Mouse (Mus musculus) megakaryocyte, embryonic 14.5 days (primary cell): ENCODE data around the gene Cers1. TPM values are rescaled to one million over a fixed set of nuclear protein-coding genes. Genes with fewer than 3 reads are reported as not detected.
A peak's percentile ranks its signal among the peaks of the same experiment; 100 is the strongest.

Experiments used
- H3K27me3 ChIP-seq: replicated peaks from 2 replicates; pipeline ENCODE3; 2012; ENCODE audit warnings: inconsistent platforms
- H3K36me3 ChIP-seq: replicated peaks from 2 replicates; pipeline ENCODE3; 2012; ENCODE audit warnings: low read length, inconsistent platforms, mixed read lengths
- H3K4me1 ChIP-seq: 2 replicates; pipeline ENCODE4 v1.6.1; 2012; ENCODE audit warnings: inconsistent platforms
- H3K4me3 ChIP-seq: replicated peaks from 2 replicates; pipeline ENCODE3; 2012; ENCODE audit warnings: moderate library complexity, mild to moderate bottlenecking, inconsistent platforms
- H3K9me3 ChIP-seq: 2 replicates; pipeline ENCODE4 v1.6.1; 2012; ENCODE audit warnings: inconsistent platforms
- FLI1 ChIP-seq: IDR thresholded peaks from 2 replicates; pipeline ENCODE4 v1.6.1; 2012; ENCODE audit warnings: low read length, inconsistent platforms, mixed read lengths
- GATA1 ChIP-seq: IDR thresholded peaks from 3 replicates; pipeline ENCODE4 v1.6.1; 2012; ENCODE audit warnings: mixed read lengths, low read length, inconsistent platforms, borderline replicate concordance
- polyA plus RNA-seq: library from polyadenylated mRNA; stranded (reverse); fragments of >175 nt; gene quantifications from 2 replicates; pipeline ENCODE4 v1.2.3, GENCODE M21; 2012; ENCODE audit warnings: low replicate concordance; ENCODE audit not compliant: insufficient read depth

Cers1 gene
- polyA plus RNA-seq, 1 experiment: 0.55 TPM

DNA sequence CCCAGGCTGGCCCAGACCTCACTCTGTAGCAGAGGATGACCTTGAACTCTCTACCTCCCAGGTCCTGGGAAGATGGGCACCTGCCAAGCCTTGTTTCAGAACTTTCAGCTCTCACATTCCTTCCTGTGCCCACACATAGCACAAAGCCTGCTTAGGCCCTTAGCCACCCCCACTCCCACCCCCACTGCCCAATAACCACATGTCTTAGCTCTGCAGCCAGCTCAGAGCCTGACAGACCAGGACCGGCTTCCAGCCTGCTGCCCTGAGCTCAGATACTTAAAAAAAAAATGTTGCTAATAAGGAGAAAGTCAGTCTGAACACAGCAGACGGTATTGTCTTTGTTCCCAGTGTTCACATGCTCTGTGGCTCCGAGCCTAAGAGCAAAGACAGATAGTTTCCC, 34.6 kb upstream of the Cers1 start:
- Histone ChIP-seq H3K4me3 (peak overlapping the region; percentile 51), H3K36me3 (peaks cover 32% of the 10 kb centered on the region), H3K4me1 (peaks cover 89% of the 10 kb centered on the region), H3K27me3 (no peaks in the 10 kb centered on the region), H3K9me3 (no peaks in the 10 kb centered on the region)
- TF ChIP-seq GATA1 (no peak), FLI1 (no peak)

DNA sequence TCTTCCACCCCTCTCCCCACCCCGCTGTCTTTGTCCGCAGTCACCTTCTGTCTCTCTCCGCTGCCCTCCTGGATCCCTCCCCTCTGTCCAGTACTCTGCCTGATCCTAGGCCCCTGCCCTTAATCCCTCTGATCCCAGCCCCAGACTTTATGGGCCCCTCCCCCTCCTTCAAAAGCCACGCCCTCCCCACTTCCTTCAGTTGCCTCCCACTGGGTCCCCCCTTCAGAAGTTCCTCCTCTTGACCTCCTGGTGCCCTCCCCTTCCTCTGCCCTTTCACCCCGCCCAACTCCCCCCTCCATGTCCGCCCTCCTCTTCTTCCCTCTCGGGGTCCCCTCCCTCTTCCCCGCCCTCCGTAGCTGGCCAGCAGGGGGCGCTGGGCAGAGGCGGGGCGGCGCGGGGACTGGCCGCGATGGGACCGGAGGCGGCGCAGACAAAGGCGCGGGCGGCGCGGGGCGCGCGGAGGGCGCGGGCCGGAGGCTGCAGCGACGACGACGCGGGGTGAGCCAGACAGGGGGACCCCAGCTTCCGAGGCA, 32.9 kb upstream of the Cers1 start, which contains the start of gene Homer3:
Gene Homer3 (plus strand): TSS at position 225 of the 533 bp plus-strand sequence.
- Histone ChIP-seq H3K27me3 (no peaks in the 10 kb centered on the region), H3K9me3 (no peaks in the 10 kb centered on the region), H3K36me3 (peaks cover 46% of the 10 kb centered on the region), H3K4me3 (peak within 1 kb of the TSS; percentile 92), H3K4me1 (peaks cover 75% of the 10 kb centered on the region)
- TF ChIP-seq GATA1 (no peak), FLI1 (no peak)

DNA sequence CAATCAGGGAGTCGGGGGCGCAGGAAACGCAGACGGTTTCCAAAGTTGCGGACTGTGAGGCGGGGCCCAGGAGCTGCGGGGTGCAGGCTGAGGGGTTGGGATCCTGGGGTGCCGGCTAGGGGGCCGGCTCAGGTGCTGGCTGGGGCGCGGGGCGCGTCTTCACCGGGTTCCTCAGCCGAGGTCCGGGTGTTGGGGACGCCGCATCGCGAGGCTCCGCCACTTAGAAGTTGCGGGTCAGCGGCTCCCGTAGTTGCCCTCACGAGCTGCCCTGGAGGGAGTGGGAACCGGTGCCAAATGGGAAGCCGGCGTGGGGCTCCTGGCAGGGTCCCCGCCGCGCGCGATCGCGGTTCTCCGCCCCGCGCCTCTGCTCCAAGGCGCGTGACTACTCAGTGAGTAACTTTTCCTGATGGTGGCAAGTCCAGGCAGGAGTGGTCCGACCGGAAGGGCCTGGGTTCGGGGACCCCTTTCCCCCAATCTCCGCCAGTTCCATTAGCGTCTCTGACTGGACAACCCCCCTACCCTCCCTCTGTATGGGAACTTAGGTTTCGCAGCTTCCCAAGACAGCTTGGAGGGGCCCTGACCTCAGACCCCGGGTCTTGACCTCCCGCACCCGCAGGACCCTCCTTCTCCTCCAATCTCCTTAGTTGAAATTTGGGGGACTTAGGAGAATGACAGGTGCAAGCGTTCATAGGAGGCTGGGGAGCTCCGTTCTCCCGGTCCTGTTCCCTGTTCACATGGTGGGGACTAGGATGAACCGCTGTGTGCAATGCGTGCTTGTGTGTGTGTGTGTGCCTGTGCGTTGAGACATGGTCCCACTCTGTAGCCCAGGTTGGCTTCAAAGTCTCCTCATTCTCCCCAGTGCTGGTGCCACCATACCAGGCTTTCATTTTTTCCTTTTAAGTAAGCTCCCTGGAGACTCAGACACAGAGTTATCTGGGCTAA, 32.2 kb upstream of the Cers1 start:
- TF ChIP-seq GATA1 (no peak), FLI1 (no peak)
- Histone ChIP-seq H3K27me3 (no peaks in the 10 kb centered on the region), H3K36me3 (peaks cover 52% of the 10 kb centered on the region), H3K4me1 (peaks cover 68% of the 10 kb centered on the region), H3K9me3 (no peaks in the 10 kb centered on the region), H3K4me3 (peak overlapping the region; percentile 92)

DNA sequence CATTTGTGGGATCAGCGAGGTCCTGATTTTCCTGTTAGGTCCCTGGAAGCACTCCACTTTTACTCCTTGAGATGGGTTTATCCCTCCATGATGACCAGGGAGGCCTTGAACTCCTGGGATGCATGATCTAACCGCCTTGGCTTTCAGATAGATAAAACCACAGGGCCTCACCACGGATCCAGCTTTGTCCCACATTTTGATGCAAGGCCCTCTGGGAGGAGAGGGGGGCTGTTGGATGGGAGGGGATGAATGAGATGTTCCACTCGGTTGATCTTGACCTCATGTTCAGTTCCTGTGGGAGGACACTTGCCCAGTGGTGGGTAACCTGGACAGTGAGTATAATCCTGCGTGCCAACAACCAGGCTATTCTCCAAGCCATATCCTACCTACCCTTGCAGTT, 31.2 kb upstream of the Cers1 start:
- Histone ChIP-seq H3K4me1 (peaks cover 60% of the 10 kb centered on the region), H3K27me3 (no peaks in the 10 kb centered on the region), H3K9me3 (no peaks in the 10 kb centered on the region), H3K36me3 (peaks cover 62% of the 10 kb centered on the region), H3K4me3 (peak overlapping the region; percentile 86)
- TF ChIP-seq GATA1 (no peak), FLI1 (no peak)

DNA sequence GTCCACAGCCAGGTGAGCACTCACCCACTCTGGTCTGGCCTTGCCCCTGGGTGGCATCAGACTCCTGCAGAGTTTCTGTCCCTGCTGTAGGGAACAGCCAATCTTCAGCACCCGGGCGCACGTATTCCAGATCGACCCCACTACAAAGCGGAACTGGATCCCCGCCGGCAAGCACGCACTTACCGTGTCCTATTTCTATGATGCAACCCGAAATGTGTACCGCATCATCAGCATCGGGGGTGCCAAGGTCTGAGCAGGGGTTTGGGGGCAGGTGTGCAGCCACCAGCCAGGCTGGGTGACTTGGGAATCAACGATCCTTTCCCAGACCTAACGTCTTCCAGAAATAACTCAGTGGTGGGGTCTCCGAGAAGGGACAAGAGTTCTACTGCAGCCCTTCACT, 30.3 kb upstream of the Cers1 start:
- H3K9me3 ChIP-seq: no peaks in the 10 kb centered on the region
- H3K4me1 ChIP-seq: peaks cover 54% of the 10 kb centered on the region
- peak overlapping the region; percentile 14 for H3K4me3 ChIP-seq
- H3K27me3 ChIP-seq: no peaks in the 10 kb centered on the region
- H3K36me3 ChIP-seq: peaks cover 70% of the 10 kb centered on the region
- TF ChIP-seq GATA1 (no peak), FLI1 (no peak)

DNA sequence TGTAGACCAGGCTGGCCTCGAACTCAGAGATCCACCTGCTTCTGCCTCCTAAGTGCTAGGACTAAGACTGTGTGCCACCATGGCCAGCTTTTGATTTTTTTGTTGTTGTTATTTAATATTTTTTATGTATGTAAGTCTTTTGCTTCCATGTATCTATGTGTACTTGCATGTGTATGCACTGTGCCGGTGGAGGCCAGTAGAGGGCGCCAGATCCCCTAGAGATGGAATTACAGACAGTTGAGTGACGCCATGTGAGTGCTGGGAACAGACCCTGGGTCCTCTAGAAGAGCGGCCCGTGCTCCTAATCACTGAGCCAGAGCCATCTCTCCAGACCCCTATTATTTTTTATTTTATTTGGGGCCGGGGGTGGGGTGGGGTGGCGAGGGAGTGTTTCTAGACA, 28.8 kb upstream of the Cers1 start:
- peaks cover 40% of the 10 kb centered on the region for H3K4me1 ChIP-seq
- H3K9me3 ChIP-seq: no peaks in the 10 kb centered on the region
- TF ChIP-seq GATA1 (no peak), FLI1 (no peak)
- H3K36me3 ChIP-seq: peaks cover 74% of the 10 kb centered on the region
- no peaks in the 10 kb centered on the region for H3K27me3 ChIP-seq
- no peak overlapping the region for H3K4me3 ChIP-seq

DNA sequence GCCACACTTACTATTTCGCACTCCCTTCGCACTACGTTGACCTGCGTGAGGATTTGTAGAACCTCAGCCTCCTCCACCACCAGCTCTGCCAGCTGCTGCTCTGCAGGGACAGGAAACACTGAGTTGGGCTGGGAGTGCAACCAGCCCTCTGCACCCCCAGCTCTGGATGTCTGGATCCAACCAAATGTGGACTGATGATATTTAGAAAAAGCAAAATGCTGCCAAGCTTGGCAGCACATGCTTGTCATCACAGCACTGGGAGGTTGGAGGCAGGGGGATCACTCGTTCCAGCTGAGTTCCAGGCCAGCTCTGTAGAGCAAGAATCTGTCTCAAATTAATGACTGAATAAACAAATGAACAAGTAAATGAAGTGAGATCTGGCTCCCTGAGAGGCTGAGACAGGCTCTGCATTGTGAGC, 21.6 kb upstream of the Cers1 start:
- Histone ChIP-seq H3K4me1 (peaks cover 22% of the 10 kb centered on the region; the same call in 1 of the 2 replicates), H3K36me3 (peaks cover 96% of the 10 kb centered on the region)
- TF ChIP-seq GATA1: no peak
- TF ChIP-seq FLI1: no peak

GRCm38 (mm10) chr8:70300881-70301280, 14.7 kb upstream of the Cers1 start:
- TF ChIP-seq FLI1: no peak
- no peak for TF ChIP-seq GATA1
- peak overlapping the region; percentile 79 for H3K4me3 ChIP-seq
- H3K27me3 ChIP-seq: no peaks in the 10 kb centered on the region
- no peaks in the 10 kb centered on the region for H3K9me3 ChIP-seq
- peaks cover 52% of the 10 kb centered on the region for H3K4me1 ChIP-seq
- peaks cover 70% of the 10 kb centered on the region for H3K36me3 ChIP-seq

More for the DNA sequence above, 21.6 kb upstream of the Cers1 start:
- Histone ChIP-seq H3K9me3 (no peaks in the 10 kb centered on the region), H3K4me3 (no peak overlapping the region), H3K27me3 (no peaks in the 10 kb centered on the region)

DNA sequence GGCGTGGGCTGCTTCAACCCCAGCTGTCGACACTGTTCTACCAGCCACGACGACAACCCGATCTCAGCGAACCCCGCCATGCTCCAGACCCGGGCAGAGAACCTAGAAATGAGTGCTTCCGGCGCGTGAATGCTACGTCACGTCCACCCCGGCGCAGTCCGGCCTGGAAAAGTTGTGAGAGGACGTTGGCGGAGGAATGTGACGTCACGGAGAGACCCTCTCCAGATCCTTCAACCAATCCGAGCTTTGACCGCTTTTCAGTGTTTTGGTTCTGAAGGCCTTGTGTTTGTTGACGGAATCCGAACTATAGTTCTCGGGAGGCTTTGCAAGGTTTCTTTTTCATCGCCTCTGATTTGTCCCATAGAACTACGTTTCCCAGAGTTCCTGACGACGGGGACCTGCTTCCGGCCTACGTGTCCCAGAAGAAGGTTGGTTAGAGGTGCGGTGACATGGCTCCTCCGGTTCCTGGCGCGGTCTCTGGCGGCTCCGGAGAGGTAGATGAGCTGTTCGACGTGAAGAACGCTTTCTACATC, 13.2 kb upstream of the Cers1 start, which contains the start of the genes Ddx49 and Cope:
Gene Ddx49 (minus strand): TSS at position 132 of the 533 bp plus-strand sequence.
Gene Cope (plus strand): TSS at position 161 of the 533 bp plus-strand sequence.
- no peaks in the 10 kb centered on the region for H3K27me3 ChIP-seq
- no peak for TF ChIP-seq GATA1
- no peak; the same call in 1 of the 2 replicates for TF ChIP-seq FLI1
- H3K9me3 ChIP-seq: no peaks in the 10 kb centered on the region
- peaks cover 70% of the 10 kb centered on the region for H3K36me3 ChIP-seq
- H3K4me1 ChIP-seq: peaks cover 52% of the 10 kb centered on the region
- peak within 1 kb of the TSS; percentile 99 for H3K4me3 ChIP-seq
